Mouse (Mus musculus) CH12.LX (cell line): ENCODE measurements around the gene Gipc2. TPM values are rescaled to one million over a fixed set of nuclear protein-coding genes. Genes with fewer than 3 reads are reported as not detected.

Experiments used
- DNase-seq: peaks from one replicate; pipeline ENCODE4 v3.0.0-alpha.2; 2013; ENCODE audit errors: extremely low read depth
- H3K27ac ChIP-seq: 2 replicates; pipeline ENCODE4 v1.5.1; 2012; ENCODE audit warnings: low read depth, mild to moderate bottlenecking, control low read depth, moderate library complexity; ENCODE audit not compliant: insufficient read depth
- H3K27me3 ChIP-seq: replicated peaks from 2 replicates; pipeline ENCODE3; 2012; ENCODE audit warnings: inconsistent platforms
- H3K36me3 ChIP-seq, 2 experiments: replicated peaks in 1 of 2; 2 replicates each; pipeline versions ENCODE3 to v1.6.1; 2012; ENCODE audit warnings: inconsistent platforms in 1 of 2, low read length in 1 of 2, mild to moderate bottlenecking in 1 of 2, mixed read lengths in 1 of 2, moderate library complexity in 1 of 2; ENCODE audit not compliant: control insufficient read depth in 1 of 2, insufficient read depth in 1 of 2
- H3K4me1 ChIP-seq, 2 experiments: 2 replicates each; pipeline ENCODE4 v1.6.1; 2012; ENCODE audit warnings: inconsistent platforms in 1 of 2, moderate library complexity in 1 of 2; ENCODE audit not compliant: insufficient read depth in 2 of 2, control insufficient read depth in 1 of 2
- H3K4me2 ChIP-seq: 2 replicates; pipeline ENCODE4 v1.6.1; 2012; ENCODE audit warnings: low read depth, mild to moderate bottlenecking, control low read depth; ENCODE audit not compliant: poor library complexity, insufficient read depth, severe bottlenecking
- H3K4me3 ChIP-seq, 3 experiments: fragments of 150-350 bp in 1 of 3; sonication (generic) in 1 of 3; replicated peaks in 1 of 3; 2 replicates each; pipeline versions ENCODE3 to v1.5.1; 2011 to 2012; ENCODE audit warnings: low read depth in 2 of 3, low read length in 2 of 3, mild to moderate bottlenecking in 2 of 3, moderate library complexity in 2 of 3, control low read depth in 1 of 3, improper control_type of control experiment in 1 of 3, inconsistent platforms in 1 of 3, mixed read lengths in 1 of 3; ENCODE audit not compliant: poor library complexity in 1 of 3
- H3K79me2 ChIP-seq: replicated peaks from 2 replicates; pipeline ENCODE4 v1.6.1; 2012; ENCODE audit warnings: mild to moderate bottlenecking, moderate library complexity; ENCODE audit not compliant: control insufficient read depth, poor library complexity, insufficient read depth, severe bottlenecking; ENCODE audit errors: extremely low read depth
- H3K9ac ChIP-seq: 2 replicates; pipeline ENCODE4 v1.6.1; 2012; ENCODE audit warnings: low read depth, mild to moderate bottlenecking, control low read depth, moderate library complexity; ENCODE audit not compliant: insufficient read depth
- H3K9me3 ChIP-seq: replicated peaks from 2 replicates; pipeline ENCODE3; 2012; ENCODE audit warnings: low read length, inconsistent platforms, mixed read lengths
- BHLHE40 ChIP-seq: IDR thresholded peaks from 2 replicates; pipeline ENCODE4 v1.6.1; 2011; ENCODE audit warnings: mild to moderate bottlenecking, low read depth, low read length, improper control_type of control experiment
- CHD2 ChIP-seq: IDR thresholded peaks from 2 replicates; pipeline ENCODE4 v1.6.1; 2011; ENCODE audit warnings: low read length, improper control_type of control experiment
- EP300 ChIP-seq: IDR thresholded peaks from 2 replicates; pipeline ENCODE4 v1.6.1; 2011; ENCODE audit warnings: low read length, improper control_type of control experiment
- GABPA ChIP-seq: IDR thresholded peaks from 2 replicates; pipeline ENCODE4 v1.6.1; 2012; ENCODE audit warnings: low read depth, low read length, improper control_type of control experiment, inconsistent platforms; ENCODE audit not compliant: insufficient replicate concordance
- HCFC1 ChIP-seq: IDR thresholded peaks from 2 replicates; pipeline ENCODE4 v1.6.1; 2012; ENCODE audit warnings: low read depth, mild to moderate bottlenecking, inconsistent platforms, low read length, improper control_type of control experiment
- JUND ChIP-seq: conservative IDR thresholded peaks from 2 replicates; pipeline ENCODE4 v1.6.1; 2011; ENCODE audit warnings: low read depth, low read length, improper control_type of control experiment
- KAT2A ChIP-seq: IDR thresholded peaks from 2 replicates; pipeline ENCODE4 v1.6.1; 2012; ENCODE audit warnings: low read length, improper control_type of control experiment, inconsistent platforms; ENCODE audit not compliant: insufficient replicate concordance
- MAFK ChIP-seq: IDR thresholded peaks from 2 replicates; pipeline ENCODE4 v1.6.1; 2011; ENCODE audit warnings: low read length, improper control_type of control experiment; ENCODE audit not compliant: insufficient replicate concordance
- MEF2A ChIP-seq: IDR thresholded peaks from 2 replicates; pipeline ENCODE4 v1.6.1; 2014; ENCODE audit warnings: low read depth, mild to moderate bottlenecking, inconsistent platforms, low read length, improper control_type of control experiment, borderline replicate concordance
- NRF1 ChIP-seq: IDR thresholded peaks from 2 replicates; pipeline ENCODE4 v1.6.1; 2014; ENCODE audit warnings: low read depth, mild to moderate bottlenecking, inconsistent platforms, low read length, improper control_type of control experiment, moderate library complexity
- SIN3A ChIP-seq: IDR thresholded peaks from 2 replicates; pipeline ENCODE4 v1.6.1; 2012; ENCODE audit warnings: low read length, improper control_type of control experiment, inconsistent platforms
- SMC3 ChIP-seq: IDR thresholded peaks from 2 replicates; pipeline ENCODE4 v1.6.1; 2011; ENCODE audit warnings: low read depth, low read length, improper control_type of control experiment
- TBP ChIP-seq: conservative IDR thresholded peaks from 2 replicates; pipeline ENCODE4 v1.6.1; 2011; ENCODE audit warnings: low read depth, low read length, improper control_type of control experiment
- USF2 ChIP-seq: conservative IDR thresholded peaks from 2 replicates; pipeline ENCODE4 v1.6.1; 2011; ENCODE audit warnings: low read depth, low read length, improper control_type of control experiment
- ZC3H11A ChIP-seq: IDR thresholded peaks from 2 replicates; pipeline ENCODE4 v1.6.1; 2012; ENCODE audit warnings: low read depth, mild to moderate bottlenecking, inconsistent platforms, low read length, improper control_type of control experiment
- ZKSCAN1 ChIP-seq: IDR thresholded peaks from 2 replicates; pipeline ENCODE4 v1.6.1; 2012; ENCODE audit warnings: low read depth, inconsistent platforms, low read length, improper control_type of control experiment, borderline replicate concordance
- ZNF384 ChIP-seq: IDR thresholded peaks from 2 replicates; pipeline ENCODE4 v1.6.1; 2012; ENCODE audit warnings: low read depth, low read length, improper control_type of control experiment, inconsistent platforms
- dilution Hi-C: fragments of 300-500 bp; cut with MboI; formaldehyde crosslinking; loops from 2 replicates; pipeline ENCODE4 v1.14.3; 2020; ENCODE audit warnings: low sequenced_read_pairs; ENCODE audit not compliant: extremely low pct_unique_long_range_greater_than_20kb, extremely low pct_ligation_motif_present
- in situ Hi-C: fragments of 300-500 bp; cut with MboI; formaldehyde crosslinking; loops from 3 replicates; pipeline ENCODE4 v1.14.3; 2019; ENCODE audit warnings: low sequenced_read_pairs, low pct_ligation_motif_present, low pct_unique_long_range_greater_than_20kb, mixed read lengths
- polyA plus RNA-seq: library from polyadenylated mRNA; unstranded; fragments of >175 nt; gene quantifications from 2 replicates; pipeline ENCODE4 v1.2.1, GENCODE M21; 2012; ENCODE audit warnings: low read depth; ENCODE audit not compliant: insufficient read length
- total RNA-seq, 2 experiments: library from RNA; depleted of rRNA; stranded (reverse); fragments of 300-350 nt in 1 of 2; fragments of >200 nt in 1 of 2; gene quantifications; 2 replicates each; pipeline ENCODE4 v1.2.3; 2012 to 2014

Gene Gipc2
- total and polyA plus RNA-seq, 3 experiments, result 0.24 to 1.2 (median 0.38) TPM

GRCm38 (mm10) chr3:152121169-152122009, 44.6 kb downstream of the Gipc2 start:
- in situ Hi-C loops (loop anchor here (5.0 to 25.0 kb wide), 2 partner anchors 71 to 616 kb away; no protein-coding TSS in a partner anchor), dilution Hi-C loops (no loop called here)
- Histone ChIP-seq H3K27me3 (no peaks in the 10 kb centered on the region), H3K9ac (no peak overlapping the region), H3K27ac (no peak overlapping the region), H3K4me2 (no peak overlapping the region), H3K4me3 (no peak overlapping the region), H3K36me3 (no peaks in the 10 kb centered on the region), H3K4me1 (peaks cover 18 to 32% of the 10 kb centered on the region in 2 experiments), H3K79me2 (no peaks in the 10 kb centered on the region), H3K9me3 (peaks cover 2% of the 10 kb centered on the region)
- TF ChIP-seq KAT2A (no peak), ZNF384 (no peak), NRF1 (no peak)
- DNase-seq, result no peak

- no peak overlapping the region for H3K4me3 ChIP-seq
- in situ Hi-C loops (loop anchor here (5.0 to 25.0 kb wide), 3 partner anchors 72 to 617 kb away; no protein-coding TSS in a partner anchor), dilution Hi-C loops (no loop called here)
- no peak overlapping the region for H3K27ac ChIP-seq
- no peaks in the 10 kb centered on the region for H3K27me3 ChIP-seq
- H3K4me1 ChIP-seq, result peaks cover 18 to 32% of the 10 kb centered on the region in 2 experiments
- H3K79me2 ChIP-seq, result no peaks in the 10 kb centered on the region
- DNase-seq, result no peak
- H3K9ac ChIP-seq, result no peak overlapping the region
- H3K9me3 ChIP-seq, result no peaks in the 10 kb centered on the region
- no peaks in the 10 kb centered on the region for H3K36me3 ChIP-seq
- TF ChIP-seq MEF2A, result no peak
- no peak for TF ChIP-seq MAFK
- TF ChIP-seq BHLHE40, result no peak
- TF ChIP-seq HCFC1, result no peak
- TF ChIP-seq CHD2, result no peak
- no peak for TF ChIP-seq GABPA
- no peak for TF ChIP-seq ZC3H11A
- no peak overlapping the region for H3K4me2 ChIP-seq
Measured at GRCm38 (mm10) chr3:152119987-152120386, 46.0 kb downstream of the Gipc2 start.

- Histone ChIP-seq H3K79me2 (no peaks in the 10 kb centered on the region), H3K9me3 (no peaks in the 10 kb centered on the region), H3K9ac (no peak overlapping the region), H3K4me2 (no peak overlapping the region), H3K36me3 (no peaks in the 10 kb centered on the region), H3K27ac (no peak overlapping the region), H3K4me3 (no peak overlapping the region), H3K4me1 (peaks cover 26 to 41% of the 10 kb centered on the region in 2 experiments), H3K27me3 (no peaks in the 10 kb centered on the region)
- in situ Hi-C loops (loop anchor here (10.0 to 25.0 kb wide), 2 partner anchors 197 to 619 kb away; no protein-coding TSS in a partner anchor), dilution Hi-C loops (no loop called here)
- TF ChIP-seq MEF2A, result no peak
- no peak for TF ChIP-seq USF2
- no peak for TF ChIP-seq SMC3
- no peak for TF ChIP-seq TBP
- TF ChIP-seq ZC3H11A, result no peak
- no peak for TF ChIP-seq GABPA
- TF ChIP-seq SIN3A, result no peak
- TF ChIP-seq JUND, result no peak
- TF ChIP-seq KAT2A, result no peak
- no peak for TF ChIP-seq EP300
- TF ChIP-seq NRF1, result no peak
- TF ChIP-seq ZNF384, result no peak
- TF ChIP-seq ZKSCAN1, result no peak
- no peak for DNase-seq
Measured at GRCm38 (mm10) chr3:152117941-152118340, 48.1 kb downstream of the Gipc2 start.
